Mouse (Mus musculus) CH12.LX (cell line): Measurements from ENCODE around the gene Gm20604. TPM values are rescaled to one million over a fixed set of nuclear protein-coding genes. Genes with fewer than 3 reads are reported as not detected.

ENCODE experiments used
- DNase-seq: peaks from one replicate; pipeline ENCODE4 v3.0.0-alpha.2; 2013; ENCODE audit errors: extremely low read depth
- H3K27ac ChIP-seq: 2 replicates; pipeline ENCODE4 v1.5.1; 2012; ENCODE audit warnings: low read depth, mild to moderate bottlenecking, control low read depth, moderate library complexity; ENCODE audit not compliant: insufficient read depth
- H3K27me3 ChIP-seq: replicated peaks from 2 replicates; pipeline ENCODE3; 2012; ENCODE audit warnings: inconsistent platforms
- H3K36me3 ChIP-seq, 2 experiments: replicated peaks in 1 of 2; 2 replicates each; pipeline versions ENCODE3 to v1.6.1; 2012; ENCODE audit warnings: inconsistent platforms in 1 of 2, low read length in 1 of 2, mild to moderate bottlenecking in 1 of 2, mixed read lengths in 1 of 2, moderate library complexity in 1 of 2; ENCODE audit not compliant: control insufficient read depth in 1 of 2, insufficient read depth in 1 of 2
- H3K4me1 ChIP-seq, 2 experiments: 2 replicates each; pipeline ENCODE4 v1.6.1; 2012; ENCODE audit warnings: inconsistent platforms in 1 of 2, moderate library complexity in 1 of 2; ENCODE audit not compliant: insufficient read depth in 2 of 2, control insufficient read depth in 1 of 2
- H3K4me2 ChIP-seq: 2 replicates; pipeline ENCODE4 v1.6.1; 2012; ENCODE audit warnings: low read depth, mild to moderate bottlenecking, control low read depth; ENCODE audit not compliant: poor library complexity, insufficient read depth, severe bottlenecking
- H3K4me3 ChIP-seq, 3 experiments: fragments of 150-350 bp in 1 of 3; sonication (generic) in 1 of 3; replicated peaks in 1 of 3; 2 replicates each; pipeline versions ENCODE3 to v1.5.1; 2011 to 2012; ENCODE audit warnings: low read depth in 2 of 3, low read length in 2 of 3, mild to moderate bottlenecking in 2 of 3, moderate library complexity in 2 of 3, control low read depth in 1 of 3, improper control_type of control experiment in 1 of 3, inconsistent platforms in 1 of 3, mixed read lengths in 1 of 3; ENCODE audit not compliant: poor library complexity in 1 of 3
- H3K79me2 ChIP-seq: replicated peaks from 2 replicates; pipeline ENCODE4 v1.6.1; 2012; ENCODE audit warnings: mild to moderate bottlenecking, moderate library complexity; ENCODE audit not compliant: control insufficient read depth, poor library complexity, insufficient read depth, severe bottlenecking; ENCODE audit errors: extremely low read depth
- H3K9ac ChIP-seq: 2 replicates; pipeline ENCODE4 v1.6.1; 2012; ENCODE audit warnings: low read depth, mild to moderate bottlenecking, control low read depth, moderate library complexity; ENCODE audit not compliant: insufficient read depth
- H3K9me3 ChIP-seq: replicated peaks from 2 replicates; pipeline ENCODE3; 2012; ENCODE audit warnings: low read length, inconsistent platforms, mixed read lengths
- BHLHE40 ChIP-seq: IDR thresholded peaks from 2 replicates; pipeline ENCODE4 v1.6.1; 2011; ENCODE audit warnings: mild to moderate bottlenecking, low read depth, low read length, improper control_type of control experiment
- CHD1 ChIP-seq: IDR thresholded peaks from 2 replicates; pipeline ENCODE4 v1.6.1; 2012; ENCODE audit warnings: low read depth, low read length, improper control_type of control experiment, inconsistent platforms
- CHD2 ChIP-seq: IDR thresholded peaks from 2 replicates; pipeline ENCODE4 v1.6.1; 2011; ENCODE audit warnings: low read length, improper control_type of control experiment
- E2F4 ChIP-seq: IDR thresholded peaks from 2 replicates; pipeline ENCODE4 v1.6.1; 2011; ENCODE audit warnings: low read depth, low read length, improper control_type of control experiment; ENCODE audit not compliant: insufficient replicate concordance
- ELF1 ChIP-seq: IDR thresholded peaks from 2 replicates; pipeline ENCODE4 v1.6.1; 2014; ENCODE audit warnings: low read depth, mild to moderate bottlenecking, inconsistent platforms, low read length, improper control_type of control experiment
- HCFC1 ChIP-seq: IDR thresholded peaks from 2 replicates; pipeline ENCODE4 v1.6.1; 2012; ENCODE audit warnings: low read depth, mild to moderate bottlenecking, inconsistent platforms, low read length, improper control_type of control experiment
- IRF4 ChIP-seq: IDR thresholded peaks from 2 replicates; pipeline ENCODE4 v1.6.1; 2014; ENCODE audit warnings: low read depth, mild to moderate bottlenecking, inconsistent platforms, low read length, improper control_type of control experiment
- JUN ChIP-seq: IDR thresholded peaks from 2 replicates; pipeline ENCODE4 v1.6.1; 2011; ENCODE audit warnings: low read depth, mild to moderate bottlenecking, low read length, improper control_type of control experiment, moderate library complexity; ENCODE audit not compliant: insufficient read depth
- JUND ChIP-seq: conservative IDR thresholded peaks from 2 replicates; pipeline ENCODE4 v1.6.1; 2011; ENCODE audit warnings: low read depth, low read length, improper control_type of control experiment
- MAFK ChIP-seq: IDR thresholded peaks from 2 replicates; pipeline ENCODE4 v1.6.1; 2011; ENCODE audit warnings: low read length, improper control_type of control experiment; ENCODE audit not compliant: insufficient replicate concordance
- MAX ChIP-seq: IDR thresholded peaks from 2 replicates; pipeline ENCODE4 v1.6.1; 2011; ENCODE audit warnings: low read length, improper control_type of control experiment
- MAZ ChIP-seq: IDR thresholded peaks from 2 replicates; pipeline ENCODE4 v1.6.1; 2012; ENCODE audit warnings: low read depth, mild to moderate bottlenecking, inconsistent platforms, low read length, improper control_type of control experiment, moderate library complexity
- MEF2A ChIP-seq: IDR thresholded peaks from 2 replicates; pipeline ENCODE4 v1.6.1; 2014; ENCODE audit warnings: low read depth, mild to moderate bottlenecking, inconsistent platforms, low read length, improper control_type of control experiment, borderline replicate concordance
- MXI1 ChIP-seq: IDR thresholded peaks from 2 replicates; pipeline ENCODE4 v1.6.1; 2011; ENCODE audit warnings: mild to moderate bottlenecking, low read depth, low read length, improper control_type of control experiment
- MYC ChIP-seq: IDR thresholded peaks from 2 replicates; pipeline ENCODE4 v1.6.1; 2011; ENCODE audit warnings: low read depth, mild to moderate bottlenecking, improper control_type of control experiment, low read length
- NELFE ChIP-seq: IDR thresholded peaks from 2 replicates; pipeline ENCODE4 v1.6.1; 2011; ENCODE audit warnings: low read depth, low read length, improper control_type of control experiment
- PAX5 ChIP-seq: IDR thresholded peaks from 2 replicates; pipeline ENCODE4 v1.6.1; 2012; ENCODE audit warnings: low read length, inconsistent platforms, mixed read lengths
- RCOR1 ChIP-seq: conservative IDR thresholded peaks from 2 replicates; pipeline ENCODE4 v1.6.1; 2012; ENCODE audit warnings: low read depth, mild to moderate bottlenecking, inconsistent platforms, low read length, improper control_type of control experiment
- SIN3A ChIP-seq: IDR thresholded peaks from 2 replicates; pipeline ENCODE4 v1.6.1; 2012; ENCODE audit warnings: low read length, improper control_type of control experiment, inconsistent platforms
- TBP ChIP-seq: conservative IDR thresholded peaks from 2 replicates; pipeline ENCODE4 v1.6.1; 2011; ENCODE audit warnings: low read depth, low read length, improper control_type of control experiment
- TCF12 ChIP-seq: IDR thresholded peaks from 2 replicates; pipeline ENCODE4 v1.6.1; 2014; ENCODE audit warnings: low read depth, mild to moderate bottlenecking, inconsistent platforms, low read length, improper control_type of control experiment
- UBTF ChIP-seq: IDR thresholded peaks from 2 replicates; pipeline ENCODE4 v1.6.1; 2012; ENCODE audit warnings: low read depth, mild to moderate bottlenecking, inconsistent platforms, low read length, improper control_type of control experiment, moderate library complexity
- USF2 ChIP-seq: conservative IDR thresholded peaks from 2 replicates; pipeline ENCODE4 v1.6.1; 2011; ENCODE audit warnings: low read depth, low read length, improper control_type of control experiment
- ZC3H11A ChIP-seq: IDR thresholded peaks from 2 replicates; pipeline ENCODE4 v1.6.1; 2012; ENCODE audit warnings: low read depth, mild to moderate bottlenecking, inconsistent platforms, low read length, improper control_type of control experiment
- ZMIZ1 ChIP-seq: IDR thresholded peaks from 2 replicates; pipeline ENCODE4 v1.6.1; 2012; ENCODE audit warnings: low read depth, mild to moderate bottlenecking, inconsistent platforms, low read length, improper control_type of control experiment
- ZNF384 ChIP-seq: IDR thresholded peaks from 2 replicates; pipeline ENCODE4 v1.6.1; 2012; ENCODE audit warnings: low read depth, low read length, improper control_type of control experiment, inconsistent platforms
- dilution Hi-C: fragments of 300-500 bp; cut with MboI; formaldehyde crosslinking; loops from 2 replicates; pipeline ENCODE4 v1.14.3; 2020; ENCODE audit warnings: low sequenced_read_pairs; ENCODE audit not compliant: extremely low pct_unique_long_range_greater_than_20kb, extremely low pct_ligation_motif_present
- in situ Hi-C: fragments of 300-500 bp; cut with MboI; formaldehyde crosslinking; loops from 3 replicates; pipeline ENCODE4 v1.14.3; 2019; ENCODE audit warnings: low sequenced_read_pairs, low pct_ligation_motif_present, low pct_unique_long_range_greater_than_20kb, mixed read lengths
- polyA plus RNA-seq: library from polyadenylated mRNA; unstranded; fragments of >175 nt; gene quantifications from 2 replicates; pipeline ENCODE4 v1.2.1, GENCODE M21; 2012; ENCODE audit warnings: low read depth; ENCODE audit not compliant: insufficient read length
- total RNA-seq, 2 experiments: library from RNA; depleted of rRNA; stranded (reverse); fragments of 300-350 nt in 1 of 2; fragments of >200 nt in 1 of 2; gene quantifications; 2 replicates each; pipeline ENCODE4 v1.2.3; 2012 to 2014

The Gm20604 gene
- total and polyA plus RNA-seq, 3 experiments: 5.7 to 14.4 (median 11.3) TPM

DNA sequence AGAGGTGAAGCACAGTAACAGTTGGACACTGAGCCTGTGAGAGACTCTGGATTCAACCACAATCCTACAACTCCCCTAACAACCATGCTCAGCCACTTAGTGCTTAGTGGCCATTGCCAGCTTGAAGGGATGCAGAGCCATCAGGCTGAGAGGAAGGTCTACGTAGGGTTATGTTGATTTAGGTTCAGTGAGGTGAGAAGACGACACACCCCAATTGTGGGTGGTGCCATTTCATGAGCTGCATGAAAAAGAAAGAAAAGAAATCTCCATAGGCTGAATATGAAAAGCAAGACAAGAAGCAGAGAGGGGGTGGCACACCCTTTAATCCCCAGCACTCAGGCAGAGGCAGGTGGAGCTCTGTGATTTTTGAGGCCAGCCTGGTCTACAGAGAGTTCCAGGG lies 44.4 kb downstream of the Gm20604 start:
- H3K4me3 ChIP-seq: no peak overlapping the region
- no peaks in the 10 kb centered on the region for H3K79me2 ChIP-seq
- dilution Hi-C loops: no loop called here
- no peaks in the 10 kb centered on the region for H3K4me1 ChIP-seq
- in situ Hi-C loops: no loop called here
- no peak overlapping the region for H3K4me2 ChIP-seq
- no peak overlapping the region for H3K27ac ChIP-seq
- DNase-seq: no peak
- no peaks in the 10 kb centered on the region for H3K9me3 ChIP-seq
- no peaks in the 10 kb centered on the region for H3K27me3 ChIP-seq
- H3K36me3 ChIP-seq: no peaks in the 10 kb centered on the region
- no peak for TF ChIP-seq ZC3H11A
- no peak for TF ChIP-seq MEF2A
- no peak for TF ChIP-seq UBTF
- no peak for TF ChIP-seq ZMIZ1
- H3K9ac ChIP-seq: no peak overlapping the region

DNA sequence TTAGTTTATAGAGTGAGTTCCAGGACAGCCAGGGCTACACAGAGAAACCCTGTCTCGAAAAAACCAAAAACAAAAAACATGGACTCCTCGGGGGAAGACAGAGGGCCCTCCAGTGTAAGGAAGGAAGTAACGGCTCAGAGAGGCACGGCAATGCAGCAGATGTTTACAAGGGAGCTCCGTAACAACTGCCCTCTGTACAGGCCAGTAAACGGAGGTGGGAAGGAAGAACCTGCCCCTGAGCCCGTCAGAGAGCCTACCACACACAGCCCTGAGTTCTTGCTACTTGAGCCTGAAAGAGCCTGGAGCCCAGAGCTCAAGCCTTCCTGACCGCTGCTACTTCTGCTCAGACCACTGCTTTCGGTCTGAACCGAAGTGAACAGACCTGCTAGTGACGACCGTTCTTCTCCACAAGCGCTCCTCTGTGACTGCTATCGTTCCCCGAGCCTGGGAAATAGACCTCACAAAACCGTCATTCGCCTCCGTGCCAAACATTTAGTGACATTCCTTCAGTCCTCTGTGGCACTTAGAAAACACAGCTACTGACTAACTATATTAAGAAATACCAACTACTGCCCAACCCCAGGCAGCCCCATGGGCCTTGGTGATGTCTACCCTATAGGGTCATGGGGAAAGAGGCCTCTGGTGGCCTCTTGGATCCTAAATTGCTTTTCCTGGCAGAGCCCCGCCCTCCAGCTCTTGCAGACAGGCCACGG lies 45.2 kb downstream of the Gm20604 start:
- H3K4me1 ChIP-seq: no peaks in the 10 kb centered on the region
- dilution Hi-C loops: no loop called here
- no peaks in the 10 kb centered on the region for H3K36me3 ChIP-seq
- in situ Hi-C loops: no loop called here
- TF ChIP-seq ZC3H11A: no peak
- TF ChIP-seq TBP: no peak
- no peak for TF ChIP-seq MAFK
- no peak for TF ChIP-seq JUND
- no peak for TF ChIP-seq HCFC1
- TF ChIP-seq MYC: no peak
- TF ChIP-seq CHD2: no peak
- TF ChIP-seq MEF2A: no peak
- no peak for TF ChIP-seq SIN3A
- no peak for TF ChIP-seq BHLHE40
- TF ChIP-seq NELFE: no peak
- no peak for TF ChIP-seq ELF1
- no peak overlapping the region for H3K9ac ChIP-seq
- H3K27ac ChIP-seq: no peak overlapping the region
- no peak for DNase-seq
- H3K4me2 ChIP-seq: no peak overlapping the region
- H3K79me2 ChIP-seq: no peaks in the 10 kb centered on the region
- no peaks in the 10 kb centered on the region for H3K9me3 ChIP-seq
- H3K4me3 ChIP-seq: no peak overlapping the region
- H3K27me3 ChIP-seq: no peaks in the 10 kb centered on the region

DNA sequence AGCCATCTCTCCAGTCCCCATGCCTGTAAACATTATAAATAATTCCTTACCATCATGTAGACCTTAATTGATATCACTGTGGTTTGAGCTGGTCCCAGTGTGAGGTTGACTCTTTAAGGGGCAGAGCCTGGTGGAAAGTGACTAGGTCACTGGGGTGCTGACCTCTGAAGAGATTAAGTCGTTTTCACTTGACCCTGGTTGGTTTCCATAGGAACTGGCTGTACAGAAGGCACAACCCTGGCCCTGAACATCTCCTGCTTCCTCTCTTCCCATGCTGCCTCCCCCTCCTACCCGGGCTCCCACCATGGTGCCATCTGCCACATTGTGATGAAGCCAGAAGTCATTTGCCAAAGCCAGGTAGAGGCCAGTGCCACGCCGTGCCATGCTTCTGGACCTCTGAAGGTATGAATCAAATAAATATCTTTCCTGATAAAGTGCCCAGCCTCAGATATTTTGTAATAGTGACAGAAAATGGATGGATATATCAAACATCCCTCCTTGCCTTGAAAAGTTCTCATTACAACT lies 47.6 kb downstream of the Gm20604 start:
- Histone ChIP-seq H3K4me2 (no peak overlapping the region), H3K9me3 (no peaks in the 10 kb centered on the region), H3K4me1 (peaks cover 0 to 5% of the 10 kb centered on the region in 2 experiments; a peak in 1 of 4 replicates), H3K36me3 (no peaks in the 10 kb centered on the region), H3K27me3 (peaks cover 1% of the 10 kb centered on the region), H3K9ac (no peak overlapping the region), H3K79me2 (no peaks in the 10 kb centered on the region), H3K27ac (no peak overlapping the region), H3K4me3 (no peak overlapping the region)
- in situ Hi-C loops: no loop called here
- dilution Hi-C loops: no loop called here
- DNase-seq: no peak
- TF ChIP-seq CHD1 (no peak), USF2 (no peak), MXI1 (no peak), ZNF384 (no peak), RCOR1 (no peak), IRF4 (no peak), ZC3H11A (no peak), TCF12 (no peak), E2F4 (no peak), JUN (no peak), PAX5 (no peak), HCFC1 (no peak), MAZ (no peak), MAX (no peak), MEF2A (no peak), CHD2 (no peak)
